Mouse (Mus musculus) neutrophil, adult 5-6 weeks (primary cell): Measurements from ENCODE around the gene Trmt11. TPM values are rescaled to one million over a fixed set of nuclear protein-coding genes. Genes with fewer than 3 reads are reported as not detected.
"Not testable (repeated sequence)": the region's sequence is repeated elsewhere in the genome, so short reads cannot be mapped to it uniquely, and the experiment has no call there.

ENCODE experiments used
- ATAC-seq: fragments of 151-379, 151-347 bp; 2 replicates; pipeline ENCODE4 v1.8.0; 2017; ENCODE audit warnings: mild to moderate bottlenecking, moderate TSS enrichment; ENCODE audit not compliant: insufficient number of reproducible peaks, poor library complexity, low FRiP score, severe bottlenecking; ENCODE audit errors: extremely low read depth
- total RNA-seq: library from RNA; stranded (forward); fragments of 200-1000 nt; gene quantifications from 2 replicates; pipeline ENCODE4 v1.2.3, GENCODE M21; 2017

Gene Trmt11
- total RNA-seq, 1 experiment from 2014 or later: 11.6 TPM

DNA sequence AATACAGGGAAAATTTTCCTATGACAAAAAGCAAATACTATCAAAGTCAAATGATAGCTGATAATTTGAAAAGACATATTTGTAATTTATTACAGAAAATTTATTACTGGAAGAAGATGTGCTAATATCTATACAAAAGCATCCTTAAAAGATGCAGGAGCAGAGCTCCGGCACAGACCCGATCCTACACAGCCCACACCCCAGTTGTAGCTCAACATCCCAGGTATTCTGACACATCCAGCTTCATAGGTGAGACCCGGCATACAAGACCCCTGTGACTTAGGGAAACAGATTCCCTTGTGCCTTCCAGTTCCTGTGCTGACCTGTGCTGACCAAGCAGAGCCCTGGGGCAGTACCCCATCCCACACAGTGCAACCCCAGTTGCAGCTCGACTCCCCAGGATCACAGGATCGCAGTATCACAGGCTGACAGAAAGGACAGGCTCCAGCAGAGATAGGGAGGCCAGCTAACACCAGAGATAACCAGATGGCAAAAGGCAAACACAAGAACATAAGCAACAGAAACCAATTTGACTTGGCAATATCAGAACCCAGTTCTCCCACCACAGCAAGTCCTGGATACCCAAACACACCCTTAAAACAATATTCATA, 22.8 kb downstream of the Trmt11 start:
- ATAC-seq: no peak

DNA sequence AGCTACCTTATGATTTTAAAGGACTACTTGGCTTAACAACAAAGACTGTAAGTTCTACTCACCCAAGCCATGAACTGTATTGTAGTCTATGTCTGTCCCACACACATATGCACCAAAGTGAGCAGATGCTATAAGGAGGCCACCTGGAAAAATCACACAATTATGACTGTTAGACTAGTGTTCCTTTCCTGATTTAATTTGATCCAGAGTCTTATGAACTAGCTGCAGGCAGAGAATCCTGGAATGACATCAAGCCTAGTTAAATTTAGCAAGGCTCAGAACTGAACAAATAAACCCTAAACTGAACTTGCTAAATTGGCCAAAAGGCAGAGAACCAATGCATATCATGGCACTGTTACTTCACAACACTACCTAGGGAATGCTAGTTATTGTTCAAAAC, 34.2 kb downstream of the Trmt11 start:
- ATAC-seq: no peak

DNA sequence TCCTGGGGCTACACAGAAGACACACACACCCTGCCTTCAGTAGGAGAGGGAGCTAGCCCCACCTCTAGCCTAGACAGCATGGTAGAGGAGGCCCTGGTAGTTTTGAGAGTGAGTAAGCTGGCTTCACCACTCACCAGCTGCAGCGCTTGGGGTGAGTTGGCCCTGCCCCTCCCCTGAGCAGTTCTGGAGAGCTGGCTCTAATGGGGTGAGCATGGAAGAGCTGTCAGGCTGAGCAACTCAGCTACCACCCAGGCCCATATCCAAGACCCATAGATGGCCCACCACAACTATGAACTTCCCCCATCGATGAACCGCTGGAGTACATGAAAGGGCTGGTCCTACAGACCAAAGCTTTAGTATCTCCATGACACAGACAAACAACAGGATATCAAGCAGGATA, 35.9 kb downstream of the Trmt11 start:
- no peak for ATAC-seq

DNA sequence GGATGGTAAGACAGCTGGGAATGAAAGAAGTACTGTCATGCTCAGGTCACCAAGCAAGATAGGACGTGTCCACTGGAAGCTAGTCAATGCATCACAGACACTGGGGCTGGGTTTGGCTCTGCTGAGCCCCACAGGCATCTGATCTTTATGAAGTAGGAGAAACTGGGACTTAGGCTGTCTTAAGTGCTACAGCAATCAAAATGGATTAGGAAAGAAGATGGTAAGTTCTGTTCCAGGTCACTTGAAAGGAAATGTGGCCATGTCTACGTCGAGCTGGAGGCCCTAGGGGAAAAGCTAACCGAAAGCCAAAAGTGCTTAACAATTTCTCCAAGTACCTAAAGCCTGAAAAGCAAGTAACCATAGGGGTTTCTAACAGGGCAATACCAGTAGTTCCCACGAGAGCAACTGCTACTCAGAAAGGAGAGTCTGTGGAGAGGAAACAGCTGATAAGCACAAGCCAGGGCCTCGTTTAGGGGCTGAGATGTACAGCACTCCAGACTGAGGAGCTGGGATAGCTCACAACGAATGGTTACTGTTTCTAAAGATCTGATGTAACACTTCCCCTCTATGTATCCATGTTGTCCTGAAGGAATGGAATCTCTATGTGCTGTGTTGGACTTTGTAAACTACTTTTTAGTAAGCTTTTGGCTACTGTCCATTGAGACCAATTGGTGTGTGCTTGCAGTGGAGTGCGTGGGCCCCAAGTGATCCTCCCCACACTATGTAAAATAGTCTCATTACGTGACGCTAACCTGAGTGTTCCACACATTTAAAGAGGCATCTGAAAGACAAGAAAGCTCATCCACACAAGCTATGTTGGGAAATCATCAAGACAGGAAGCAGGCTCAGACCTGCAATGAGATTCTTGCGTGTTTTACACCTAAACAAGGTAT, 44.6 kb downstream of the Trmt11 start:
- no peak for ATAC-seq

DNA sequence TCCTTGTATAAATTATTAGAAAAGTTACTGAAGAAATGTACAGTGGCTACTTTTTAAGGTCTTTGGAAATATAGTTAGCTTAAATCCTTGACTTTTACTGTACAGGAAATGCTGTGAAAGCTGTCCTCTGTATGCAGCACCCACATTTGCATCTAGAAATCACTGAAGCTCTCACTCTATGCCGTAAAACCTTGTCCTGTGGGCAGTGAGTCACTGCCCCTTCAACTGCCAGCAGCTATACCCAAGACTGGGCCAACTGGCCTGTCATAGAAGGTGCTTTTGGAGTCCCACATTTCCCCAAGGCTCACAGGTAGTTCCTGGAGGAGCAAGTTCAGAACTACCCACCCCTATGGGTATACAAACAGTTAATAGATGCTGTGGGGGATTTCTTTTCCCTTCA, 48.2 kb downstream of the Trmt11 start:
- ATAC-seq: no peak

DNA sequence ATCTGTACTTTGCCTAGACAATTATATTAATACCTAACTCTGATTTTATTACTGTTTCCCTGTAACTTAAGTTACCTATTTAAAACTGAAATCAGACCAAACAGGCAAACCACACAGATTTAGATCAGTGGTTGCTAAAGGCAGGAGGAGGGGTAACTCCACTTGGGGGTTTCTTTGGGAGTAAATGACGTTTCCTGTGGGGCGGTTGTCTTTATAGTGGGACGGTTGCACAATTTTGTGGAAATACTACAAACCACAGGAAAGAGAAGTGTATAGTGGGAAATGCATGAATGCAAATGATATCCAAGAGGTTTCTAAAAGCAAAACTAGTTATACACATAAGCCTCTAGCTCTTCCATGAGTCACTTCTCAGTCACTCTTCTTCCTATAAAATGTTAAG, 50.6 kb downstream of the Trmt11 start:
- no peak for ATAC-seq

DNA sequence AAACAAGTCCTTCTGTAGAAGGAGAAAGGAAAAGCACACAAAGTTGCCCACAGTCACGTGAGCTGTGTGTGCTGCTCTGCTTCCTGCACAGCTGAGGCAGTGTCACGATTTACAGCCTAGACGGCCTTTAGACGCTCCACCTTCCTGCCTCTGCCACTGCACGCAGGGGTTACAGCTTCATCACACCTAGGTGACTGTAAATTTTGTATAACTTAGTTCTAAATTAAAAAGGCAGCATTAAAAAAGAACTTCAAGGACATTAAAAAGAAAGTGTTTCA, 62.1 kb downstream of the Trmt11 start:
- 0 out of 2 replicates have a peak, but pooled peaks have one; percentile 23 for ATAC-seq

DNA sequence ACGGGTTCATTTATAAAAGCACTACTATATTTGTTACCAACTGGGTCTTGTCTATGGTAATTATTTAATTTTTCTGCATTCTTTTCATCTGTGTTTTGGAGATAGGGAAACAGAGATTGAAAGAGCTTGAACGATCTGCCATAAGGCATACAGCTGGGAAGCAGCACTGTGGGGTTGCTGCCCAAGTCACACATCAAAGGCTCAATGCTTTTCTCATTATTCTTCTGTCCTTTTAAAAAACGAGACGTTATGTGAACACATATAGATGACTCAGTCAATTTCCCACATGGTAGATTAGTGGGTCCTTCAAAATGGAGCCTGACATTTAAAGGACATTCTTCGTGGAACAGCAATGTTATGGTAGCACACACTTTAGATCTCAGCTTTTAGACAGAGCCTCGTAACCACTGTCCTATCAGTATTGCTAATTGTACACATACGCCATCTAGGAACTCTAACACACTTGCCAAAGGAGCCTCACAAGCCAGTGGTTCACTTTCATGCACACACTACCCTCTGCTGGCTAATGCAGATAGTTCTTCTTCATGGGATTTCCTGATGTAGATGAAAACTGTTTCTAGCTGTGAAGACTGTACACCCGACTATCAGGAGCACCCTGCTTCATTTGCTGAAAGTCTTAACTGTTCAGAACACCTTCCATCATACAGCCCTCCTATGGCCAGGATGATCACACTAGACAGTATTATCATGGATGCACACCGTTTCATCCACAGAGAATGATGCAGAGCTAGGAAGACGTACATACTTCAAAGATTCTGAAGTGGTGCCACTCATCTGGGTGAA, 62.6 kb downstream of the Trmt11 start:
- ATAC-seq: peak; percentile 41; the same call in 1 of the 2 replicates

DNA sequence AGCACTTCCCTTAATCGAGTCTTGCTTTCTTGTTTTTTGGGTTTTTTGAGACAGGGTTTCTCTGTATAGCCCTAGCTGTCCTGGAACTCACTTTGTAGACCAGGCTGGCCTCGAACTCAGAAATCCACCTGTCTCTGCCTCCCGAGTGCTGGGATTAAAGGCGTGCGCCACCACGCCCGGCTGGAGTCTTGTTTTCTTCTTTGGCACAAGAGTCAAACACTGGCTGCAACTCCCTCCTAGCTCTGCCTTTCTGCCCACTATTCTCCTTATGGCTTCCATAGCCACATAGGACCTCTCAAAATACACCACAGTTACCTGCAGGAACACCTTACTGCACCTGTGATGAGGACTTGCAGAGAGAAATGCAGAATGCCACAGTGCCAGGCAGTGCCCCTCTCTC, 64.6 kb downstream of the Trmt11 start:
- not testable (repeated sequence) for ATAC-seq

DNA sequence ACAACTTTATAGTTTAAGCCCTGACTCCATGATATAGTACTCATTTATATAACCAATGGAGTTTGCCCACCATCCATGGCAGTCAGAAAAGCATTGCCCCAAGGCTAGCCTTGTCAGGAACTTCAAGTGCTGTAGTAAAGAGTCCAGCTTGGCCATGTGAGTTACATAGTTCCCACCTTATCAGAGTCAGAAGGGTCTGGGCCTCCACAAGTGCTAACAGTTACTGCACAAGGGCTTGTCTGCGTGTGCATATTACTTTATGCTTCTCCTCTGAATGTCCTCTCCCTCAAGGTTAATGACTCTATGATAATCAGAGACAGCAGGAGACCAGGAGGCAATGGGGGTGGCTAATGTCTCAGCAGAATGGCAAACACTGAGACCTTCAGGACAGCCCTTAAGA, 73.4 kb downstream of the Trmt11 start:
- ATAC-seq: no peak

DNA sequence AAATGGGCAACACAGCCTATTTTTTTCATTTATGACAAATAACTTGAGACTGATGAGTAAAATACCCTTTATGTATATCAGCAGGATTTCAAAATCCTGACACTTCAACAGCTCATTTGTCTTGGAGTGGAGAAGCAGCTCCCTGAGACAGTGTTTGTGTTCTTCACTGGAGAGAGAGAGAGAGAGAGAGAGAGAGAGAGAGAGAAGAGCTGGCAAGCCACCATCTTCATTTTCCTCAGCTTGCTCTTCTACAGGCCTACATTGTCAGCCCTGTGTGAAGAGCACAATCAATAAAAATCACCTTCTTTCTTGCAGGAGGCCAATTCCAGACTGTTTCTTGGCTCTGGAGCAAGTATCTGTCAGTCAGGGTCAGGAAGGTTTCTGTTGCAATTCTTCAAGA, 78.8 kb downstream of the Trmt11 start:
- no peak for ATAC-seq

DNA sequence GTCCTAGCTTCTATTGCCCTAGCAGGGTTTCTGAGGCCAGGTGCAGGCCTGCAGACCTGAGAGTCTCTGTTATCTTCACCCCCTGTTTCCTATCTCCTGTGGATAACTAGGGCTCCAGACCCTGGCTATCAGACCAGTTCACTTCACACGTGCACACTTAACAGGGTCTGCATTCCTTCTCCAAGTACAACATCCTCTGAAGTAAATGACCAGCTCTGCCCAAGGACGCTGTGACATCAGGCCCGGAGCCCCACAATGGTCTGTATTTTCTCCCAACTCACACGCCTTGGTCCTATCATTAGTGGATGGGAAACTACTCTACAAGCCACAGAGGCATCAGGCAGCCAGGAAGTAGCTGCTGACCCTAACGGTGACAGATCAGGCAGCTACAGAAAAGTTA, 81.4 kb downstream of the Trmt11 start:
- ATAC-seq: no peak

DNA sequence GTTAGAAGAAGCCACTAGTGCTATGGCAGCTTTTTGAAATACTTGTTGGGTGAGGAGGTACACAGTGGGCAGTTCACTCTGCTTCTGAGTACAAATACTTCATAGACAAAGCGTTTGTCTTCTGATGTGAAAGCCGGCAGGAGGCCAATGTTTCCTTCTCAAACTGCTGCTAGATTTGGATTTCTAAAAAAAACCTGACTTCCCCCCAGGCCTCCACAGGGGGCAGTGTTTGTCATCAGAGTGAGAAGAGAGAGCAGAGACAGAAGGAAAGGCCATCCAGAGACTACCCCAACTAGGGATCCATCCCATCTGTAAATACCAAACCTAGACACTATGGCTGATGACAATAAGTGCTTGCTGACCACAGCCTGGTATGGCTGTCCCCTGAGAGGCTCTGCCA, 83.3 kb downstream of the Trmt11 start:
- no peak for ATAC-seq

DNA sequence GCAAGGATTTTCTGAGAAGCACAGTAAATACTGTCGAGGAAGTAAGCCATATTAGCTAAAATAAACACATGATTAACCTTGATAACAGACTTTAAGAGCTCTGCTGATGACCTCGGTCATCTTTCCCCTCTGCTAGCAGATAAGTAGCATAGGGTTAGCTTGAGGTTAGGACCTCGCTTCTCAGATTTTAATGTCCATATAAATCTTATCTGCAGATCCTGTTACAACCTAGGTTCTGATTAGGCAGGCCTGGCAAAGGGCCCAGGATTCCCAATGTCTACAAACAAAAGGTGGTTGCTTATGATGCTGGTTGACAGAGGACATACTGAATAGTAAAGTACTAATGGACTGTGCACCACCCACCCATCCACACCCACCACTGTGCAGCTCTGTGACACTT, 83.8 kb downstream of the Trmt11 start:
- no peak for ATAC-seq

DNA sequence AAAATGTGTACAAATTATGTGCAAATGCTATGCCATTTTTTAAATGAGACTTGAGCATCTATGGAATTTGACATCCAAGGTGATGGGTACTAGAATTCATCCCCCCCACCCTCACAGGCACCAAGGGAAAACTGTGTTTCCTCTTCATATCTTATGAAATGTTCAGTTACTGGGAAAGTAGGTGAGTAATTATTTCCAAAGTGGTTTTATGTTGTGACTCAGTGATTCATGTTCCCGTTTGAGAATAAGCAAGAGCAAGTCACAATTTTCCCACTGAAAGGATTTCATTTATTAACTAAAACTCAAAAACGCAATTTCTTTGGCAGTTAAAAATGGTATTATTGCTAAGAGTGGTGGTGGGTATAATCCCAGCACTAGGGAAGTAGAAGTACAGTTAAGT, 95.8 kb downstream of the Trmt11 start:
- no peak for ATAC-seq

DNA sequence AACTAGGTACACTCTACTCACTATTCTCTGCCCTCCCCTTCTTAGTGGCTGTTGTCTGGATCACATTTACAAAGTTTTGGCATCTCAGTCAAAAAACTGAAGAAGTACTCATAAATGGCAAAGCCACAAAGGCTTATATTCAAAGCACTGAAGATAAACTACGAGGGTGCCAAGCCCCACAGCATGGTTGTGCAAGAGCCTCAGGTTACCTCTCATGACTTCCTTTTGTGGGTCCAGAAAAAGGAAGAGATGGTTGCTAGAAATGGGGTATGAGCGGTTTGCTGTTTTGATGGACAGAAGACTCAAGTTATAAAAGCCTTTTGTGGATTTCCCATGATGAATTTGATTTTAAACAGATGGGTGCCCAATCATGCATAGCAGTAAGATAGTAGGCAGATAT, 97.4 kb downstream of the Trmt11 start:
- ATAC-seq: no peak

DNA sequence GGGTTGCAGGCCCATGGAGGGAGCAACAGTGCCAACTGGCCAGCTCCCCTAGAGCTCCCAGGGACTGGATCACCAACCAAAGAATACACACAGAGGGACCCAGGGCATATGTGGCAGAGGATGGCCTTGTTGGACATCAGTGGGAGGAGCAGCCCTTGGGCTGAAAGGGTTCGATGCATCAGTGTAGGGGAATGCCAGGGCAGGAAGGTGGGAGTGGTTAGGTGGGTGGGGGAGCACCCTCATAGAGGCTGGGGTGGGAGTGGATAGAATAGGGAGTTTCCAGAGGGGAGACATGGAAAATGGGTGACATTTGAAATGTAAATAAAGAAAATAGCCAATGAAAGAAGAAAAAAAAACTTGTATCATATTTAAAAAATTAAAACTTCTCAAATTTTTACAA, 97.8 kb downstream of the Trmt11 start:
- ATAC-seq: no peak

DNA sequence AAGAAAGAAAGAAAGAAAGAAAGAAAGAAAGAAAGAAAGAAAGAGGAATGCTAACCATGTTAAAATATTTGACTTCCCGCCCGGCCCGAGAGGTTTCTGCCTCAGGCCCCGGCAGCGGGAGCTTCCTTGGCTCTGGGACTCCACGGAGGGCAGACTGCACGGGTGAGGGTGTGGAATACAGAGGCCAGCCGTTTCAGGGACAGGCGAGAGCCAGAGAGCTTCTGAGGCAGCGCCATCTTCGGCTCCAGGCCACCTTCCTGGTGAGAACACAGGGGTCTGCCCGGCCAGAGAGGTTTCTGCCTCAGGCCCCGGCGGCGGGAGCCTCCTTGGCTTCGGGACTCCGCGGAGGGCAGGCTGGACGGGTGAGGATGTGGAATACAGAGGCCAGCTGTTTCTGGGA, 102.3 kb downstream of the Trmt11 start:
- not testable (repeated sequence) for ATAC-seq
